Mouse (Mus musculus) neural tube, embryonic 13.5 days (tissue): Measurements from ENCODE around the gene Acnat1. TPM values are rescaled to one million over a fixed set of nuclear protein-coding genes. Genes with fewer than 3 reads are reported as not detected.
"Not testable (repeated sequence)": the region's sequence is repeated elsewhere in the genome, so short reads cannot be mapped to it uniquely, and the experiment has no call there.

Source experiments
- ATAC-seq: fragments of 200-750 bp; cut with Nextera tagmentation; 2 replicates; pipeline ENCODE4 v1.8.0; 2017; ENCODE audit warnings: low read depth, mild to moderate bottlenecking, moderate TSS enrichment, moderate library complexity
- H3K27ac ChIP-seq: fragments of 300-500 bp; sonication (generic); replicated peaks from 2 replicates; pipeline ENCODE4 v1.5.1; 2015; ENCODE audit warnings: moderate library complexity, mild to moderate bottlenecking, inconsistent platforms
- H3K27me3 ChIP-seq: fragments of 300-500 bp; sonication (generic); 2 replicates; pipeline ENCODE4 v1.6.1; 2015; ENCODE audit warnings: mild to moderate bottlenecking, inconsistent platforms
- H3K36me3 ChIP-seq: fragments of 300-500 bp; sonication (generic); 2 replicates; pipeline ENCODE4 v1.6.1; 2015; ENCODE audit warnings: mild to moderate bottlenecking, inconsistent platforms
- H3K4me1 ChIP-seq: fragments of 300-500 bp; sonication (generic); replicated peaks from 2 replicates; pipeline ENCODE4 v1.6.1; 2015; ENCODE audit warnings: inconsistent platforms
- H3K4me2 ChIP-seq: fragments of 300-500 bp; sonication (generic); 2 replicates; pipeline ENCODE4 v1.6.1; 2015; ENCODE audit warnings: inconsistent platforms, mild to moderate bottlenecking, moderate library complexity
- H3K4me3 ChIP-seq: fragments of 300-500 bp; sonication (generic); 2 replicates; pipeline ENCODE4 v1.5.1; 2015; ENCODE audit warnings: mild to moderate bottlenecking, inconsistent platforms
- H3K9ac ChIP-seq: fragments of 300-500 bp; sonication (generic); 2 replicates; pipeline ENCODE4 v1.6.1; 2015; ENCODE audit warnings: moderate library complexity, mild to moderate bottlenecking, inconsistent platforms
- H3K9me3 ChIP-seq: fragments of 300-500 bp; sonication (generic); 2 replicates; pipeline ENCODE4 v1.6.1; 2016; ENCODE audit warnings: inconsistent platforms
- WGBS: fragments of 180-500 bp; shearing (Covaris S2); methylation state at CpG from one replicate; pipeline ENCODE4 v1.1.7; 2015; 5-methylcytosine and 5-hydroxymethylcytosine counted together
- polyA plus RNA-seq: library from polyadenylated mRNA; unstranded; fragments of >200 nt; fragmentation: Nextera tagmentation; extraction: Ambion mirVana; gene quantifications from 2 replicates; pipeline ENCODE4 v1.2.1, GENCODE M21; 2015

The Acnat1 gene
- not detected in 2 replicates for polyA plus RNA-seq

GRCm38 (mm10) chr4:49473435-49474100 is at the start of gene Acnat1:
Gene Acnat1 (minus strand): TSS chr4:49473912.
- Histone ChIP-seq H3K9ac (no peak within 1 kb of the TSS), H3K36me3 (no peaks in the 10 kb centered on the region), H3K4me3 (no peak within 1 kb of the TSS), H3K9me3 (no peaks in the 10 kb centered on the region), H3K4me2 (no peak within 1 kb of the TSS), H3K27ac (no peak within 1 kb of the TSS), H3K4me1 (peaks cover 5% of the 10 kb centered on the region), H3K27me3 (no peaks in the 10 kb centered on the region)
- no peak for ATAC-seq
- WGBS: 56% methylated on average over 3 of the region's 3 CpGs

- H3K27ac ChIP-seq: no peak overlapping the region
- H3K4me1 ChIP-seq: peaks cover 37% of the 10 kb centered on the region
- no peak for ATAC-seq
- peak overlapping the region; percentile 55 for H3K4me3 ChIP-seq
- H3K27me3 ChIP-seq: no peaks in the 10 kb centered on the region
- whole genome bisulfite sequencing: 81% methylated on average over 9 of the region's 9 CpGs
- no peaks in the 10 kb centered on the region for H3K9me3 ChIP-seq
- peaks cover 37% of the 10 kb centered on the region for H3K36me3 ChIP-seq
- H3K4me2 ChIP-seq: peak overlapping the region; percentile 77
- no peak overlapping the region for H3K9ac ChIP-seq
Measured at GRCm38 (mm10) chr4:49522576-49522975, 48.9 kb upstream of the Acnat1 start.

DNA sequence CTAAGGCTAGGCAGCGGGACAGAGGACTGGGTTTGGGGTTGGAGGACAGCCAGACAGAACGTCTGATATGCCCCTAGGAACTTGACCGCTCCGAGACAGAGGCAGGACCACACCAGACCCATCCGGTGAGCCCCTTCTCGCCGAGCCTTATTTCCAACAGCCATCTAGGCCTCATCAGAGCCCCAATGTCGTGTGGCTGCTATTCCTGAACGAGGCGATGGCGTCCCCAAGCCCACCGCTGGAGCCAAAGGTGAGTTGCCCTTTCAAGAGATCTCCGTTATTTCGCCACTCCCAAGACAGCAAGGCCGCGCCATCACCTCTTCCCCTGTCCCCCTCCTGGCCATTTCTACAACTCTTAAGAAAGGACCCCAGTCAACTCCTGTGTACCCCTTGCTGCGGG is 47.6 kb upstream of the Acnat1 start:
- peak; percentile 33; the same call in 1 of the 2 replicates for ATAC-seq
- Histone ChIP-seq H3K9me3 (no peaks in the 10 kb centered on the region), H3K4me1 (peaks cover 37% of the 10 kb centered on the region), H3K36me3 (peaks cover 34% of the 10 kb centered on the region), H3K27ac (peak overlapping the region; percentile 55), H3K4me3 (peak overlapping the region; percentile 55), H3K27me3 (no peaks in the 10 kb centered on the region), H3K9ac (peak overlapping the region; percentile 82), H3K4me2 (peak overlapping the region; percentile 77)
- under 1% methylated on average over 17 of the region's 17 CpGs for WGBS

GRCm38 (mm10) chr4:49520572-49521340 is 47.0 kb upstream of the Acnat1 start, which contains the start of the genes Mrpl50 and Zfp189:
Gene Mrpl50 (minus strand): TSS chr4:49521093.
Gene Zfp189 (plus strand): TSS chr4:49521176.
- Histone ChIP-seq H3K4me3 (peak within 1 kb of the TSS; percentile 55), H3K9me3 (no peaks in the 10 kb centered on the region), H3K27ac (peak within 1 kb of the TSS; percentile 64), H3K27me3 (no peaks in the 10 kb centered on the region), H3K9ac (peak within 1 kb of the TSS; percentile 82), H3K4me2 (peak within 1 kb of the TSS; percentile 77), H3K36me3 (peaks cover 28% of the 10 kb centered on the region), H3K4me1 (peaks cover 37% of the 10 kb centered on the region)
- under 1% methylated on average over 41 of the region's 41 CpGs for WGBS
- ATAC-seq: peak; percentile 100

DNA sequence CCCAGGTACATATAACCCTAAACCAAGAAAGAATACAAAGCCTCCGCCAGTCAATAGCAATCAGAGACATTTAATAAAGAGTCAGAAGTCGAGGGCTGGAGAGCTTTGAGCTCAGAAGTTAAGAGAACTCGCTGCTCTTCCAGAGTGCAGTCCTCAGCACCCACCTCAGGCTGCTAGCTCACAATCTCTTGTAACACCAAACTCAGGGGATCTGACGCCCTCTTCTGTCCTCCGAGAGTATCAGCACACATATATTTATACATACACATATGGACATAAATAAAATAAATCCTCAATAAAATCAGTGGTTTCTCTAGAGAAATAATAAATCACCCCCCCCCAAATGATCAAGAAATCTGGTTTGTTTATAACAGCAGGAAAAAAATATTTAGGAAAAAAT is 45.8 kb upstream of the Acnat1 start:
- no peaks in the 10 kb centered on the region for H3K27me3 ChIP-seq
- H3K4me2 ChIP-seq: peak overlapping the region; percentile 62
- H3K36me3 ChIP-seq: peaks cover 18% of the 10 kb centered on the region
- no peak overlapping the region for H3K4me3 ChIP-seq
- WGBS: 76% methylated on average over 5 of the region's 5 CpGs
- no peaks in the 10 kb centered on the region for H3K9me3 ChIP-seq
- no peak for ATAC-seq
- no peak overlapping the region for H3K9ac ChIP-seq
- no peak overlapping the region for H3K27ac ChIP-seq
- H3K4me1 ChIP-seq: peaks cover 37% of the 10 kb centered on the region

DNA sequence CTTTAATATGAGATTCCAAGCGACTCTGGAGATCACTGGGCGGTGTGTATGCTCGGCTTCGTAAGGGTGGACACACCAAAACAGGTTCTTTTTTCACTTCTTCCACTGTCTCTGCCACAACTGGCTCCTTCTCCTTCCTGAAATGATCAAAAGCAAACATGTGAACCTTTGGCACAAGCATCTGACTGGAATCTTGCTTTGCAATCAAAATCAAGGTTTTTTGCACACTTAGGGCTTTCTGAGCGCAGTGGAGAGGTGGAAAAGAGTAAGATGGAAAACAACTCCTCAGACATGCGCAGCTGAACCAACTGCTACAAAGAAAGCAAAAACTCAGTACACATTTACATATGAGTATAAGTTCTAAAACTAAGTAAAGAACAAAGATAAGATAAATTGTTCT is 40.7 kb upstream of the Acnat1 start:
- Histone ChIP-seq H3K4me1 (peaks cover 11% of the 10 kb centered on the region), H3K27ac (no peak overlapping the region), H3K9ac (no peak overlapping the region), H3K4me2 (no peak overlapping the region), H3K36me3 (peaks cover 24% of the 10 kb centered on the region), H3K27me3 (no peaks in the 10 kb centered on the region), H3K4me3 (no peak overlapping the region), H3K9me3 (no peaks in the 10 kb centered on the region)
- 97% methylated on average over 6 of the region's 6 CpGs for WGBS
- no peak for ATAC-seq

DNA sequence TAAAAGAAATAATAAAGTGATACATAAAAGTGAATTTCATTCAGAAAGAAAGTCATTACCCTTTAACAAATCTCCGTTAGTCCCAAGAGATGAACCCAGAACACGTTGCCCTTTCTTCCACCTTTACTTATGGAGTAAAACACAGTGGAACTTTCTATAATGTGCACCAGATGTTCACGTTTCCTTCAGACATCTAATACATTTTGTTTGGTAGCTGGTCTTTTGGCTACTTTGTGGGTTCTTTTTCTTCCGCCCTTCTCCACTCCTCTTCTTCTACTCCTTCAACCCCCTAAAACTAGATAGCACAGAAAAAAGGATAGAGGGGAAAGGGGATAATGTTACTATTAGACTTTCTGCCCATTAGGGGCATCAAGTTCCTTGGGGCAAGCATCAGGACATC is 38.9 kb upstream of the Acnat1 start:
- Histone ChIP-seq H3K4me1 (no peaks in the 10 kb centered on the region), H3K27ac (no peak overlapping the region), H3K4me2 (no peak overlapping the region), H3K9me3 (no peaks in the 10 kb centered on the region), H3K4me3 (no peak overlapping the region), H3K36me3 (peaks cover 24% of the 10 kb centered on the region), H3K9ac (no peak overlapping the region), H3K27me3 (no peaks in the 10 kb centered on the region)
- WGBS: 90% methylated on average over 4 of the region's 4 CpGs
- no peak for ATAC-seq

- peaks cover 24% of the 10 kb centered on the region for H3K36me3 ChIP-seq
- not testable (repeated sequence) for H3K27ac ChIP-seq, H3K27me3 ChIP-seq, ATAC-seq, H3K4me3 ChIP-seq, H3K4me1 ChIP-seq, H3K9me3 ChIP-seq, H3K9ac ChIP-seq, H3K4me2 ChIP-seq
- WGBS: 100% methylated on average over 1 of the region's 1 CpGs
Measured at GRCm38 (mm10) chr4:49510236-49510835, 36.6 kb upstream of the Acnat1 start.

DNA sequence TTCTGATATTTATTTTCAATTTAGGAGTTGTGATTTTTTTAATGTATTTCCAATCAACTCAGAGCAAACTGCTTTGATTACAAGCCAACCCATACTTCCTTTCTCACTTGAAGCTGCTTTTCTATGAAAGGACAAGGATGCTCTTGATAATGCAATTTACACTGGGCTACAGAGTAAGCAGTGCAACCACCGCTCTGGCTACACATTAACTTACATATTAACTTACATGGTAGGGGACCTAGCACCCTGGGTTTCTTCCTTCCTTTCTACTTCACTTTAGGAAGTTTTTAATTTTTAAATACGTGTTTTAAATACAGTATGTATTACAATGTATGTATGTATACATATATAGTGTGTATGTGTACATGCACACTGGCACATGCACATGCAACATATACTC is 35.5 kb upstream of the Acnat1 start:
- Histone ChIP-seq H3K4me2 (no peak overlapping the region), H3K9me3 (no peaks in the 10 kb centered on the region), H3K4me3 (no peak overlapping the region), H3K9ac (no peak overlapping the region), H3K4me1 (no peaks in the 10 kb centered on the region), H3K27ac (no peak overlapping the region), H3K27me3 (no peaks in the 10 kb centered on the region), H3K36me3 (peaks cover 21% of the 10 kb centered on the region)
- 94% methylated on average over 2 of the region's 2 CpGs for WGBS
- ATAC-seq: no peak

DNA sequence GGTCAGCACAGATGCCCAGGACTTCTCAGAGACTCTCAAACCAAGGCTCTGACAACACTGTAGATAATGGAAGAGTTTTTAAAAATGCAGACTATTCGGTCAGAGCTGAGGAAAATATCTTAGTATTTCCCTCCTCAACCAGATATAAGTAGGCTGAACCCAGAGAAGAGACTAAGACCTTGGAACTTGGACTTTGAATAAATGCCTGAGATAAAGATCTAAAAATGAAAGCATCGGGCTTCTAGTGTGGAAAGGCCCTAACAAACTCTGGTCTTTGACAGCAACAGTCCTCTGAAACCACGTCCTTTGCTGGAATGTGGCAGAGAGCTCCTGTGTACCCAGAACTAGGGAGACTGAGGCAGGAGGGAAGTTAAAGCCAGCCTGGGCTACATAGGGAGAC is 32.7 kb upstream of the Acnat1 start, which contains the start of gene Baat:
Gene Baat (minus strand): TSS at position 172 of the 400 bp plus-strand sequence.
- Histone ChIP-seq H3K4me1 (no peaks in the 10 kb centered on the region), H3K4me2 (no peak within 1 kb of the TSS), H3K4me3 (no peak within 1 kb of the TSS), H3K27me3 (no peaks in the 10 kb centered on the region), H3K9me3 (no peaks in the 10 kb centered on the region), H3K9ac (no peak within 1 kb of the TSS), H3K36me3 (no peaks in the 10 kb centered on the region), H3K27ac (no peak within 1 kb of the TSS)
- ATAC-seq: no peak
- 78% methylated on average over 3 of the region's 3 CpGs for WGBS

DNA sequence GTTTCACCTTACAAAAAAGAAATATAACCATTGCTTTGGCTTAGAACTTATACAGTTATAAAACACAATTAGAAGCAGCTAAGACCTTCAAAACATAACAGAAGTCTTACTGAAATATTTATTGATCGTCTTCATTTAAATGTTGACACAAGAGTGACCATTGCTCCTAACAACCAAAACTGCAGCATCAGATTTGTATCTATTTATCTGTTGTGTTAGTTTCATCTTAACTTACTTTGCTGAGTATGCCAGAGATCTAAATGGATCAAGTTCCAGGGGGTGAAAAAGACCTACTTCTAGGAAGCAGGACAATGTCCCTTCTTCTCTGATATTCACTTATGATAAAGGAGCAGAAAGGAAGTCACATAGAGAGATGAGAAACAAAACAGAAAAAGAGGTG is 29.9 kb upstream of the Acnat1 start:
- Histone ChIP-seq H3K9me3 (no peaks in the 10 kb centered on the region), H3K27ac (no peak overlapping the region), H3K36me3 (no peaks in the 10 kb centered on the region), H3K4me1 (no peaks in the 10 kb centered on the region), H3K4me2 (no peak overlapping the region), H3K4me3 (no peak overlapping the region), H3K27me3 (no peaks in the 10 kb centered on the region), H3K9ac (no peak overlapping the region)
- no peak for ATAC-seq
- 94% methylated on average over 1 of the region's 1 CpGs for WGBS

- not testable (repeated sequence) for H3K4me1 ChIP-seq, H3K27ac ChIP-seq, ATAC-seq, H3K4me2 ChIP-seq, H3K4me3 ChIP-seq, H3K9ac ChIP-seq, H3K9me3 ChIP-seq, H3K27me3 ChIP-seq, H3K36me3 ChIP-seq
- WGBS: 75% methylated on average over 3 of the region's 3 CpGs
Measured at GRCm38 (mm10) chr4:49485934-49486650, 12.4 kb upstream of the Acnat1 start.
